ENCODE assay signal across 11 mouse cellular contexts in the genomic region with DNA sequence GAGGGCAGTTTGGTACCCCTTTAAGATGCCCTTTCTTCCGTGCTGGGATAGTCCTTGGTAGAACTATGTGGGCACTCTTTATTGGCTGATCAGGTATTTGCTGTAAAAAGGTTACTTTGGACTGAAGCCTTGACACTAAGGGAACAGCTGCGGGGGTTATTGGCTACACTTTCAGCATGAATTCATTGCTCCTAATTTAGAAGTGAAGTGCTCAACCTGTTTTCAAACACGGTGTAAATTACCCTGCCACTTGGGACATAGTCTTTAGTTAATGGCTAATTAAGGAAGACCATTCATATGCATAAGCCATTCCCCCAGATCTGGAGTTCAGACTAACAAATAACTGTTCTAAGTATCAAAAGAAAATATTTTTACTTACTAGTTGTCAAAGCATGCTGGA. TPM values are rescaled to one million over a fixed set of nuclear protein-coding genes. Genes with fewer than 3 reads are reported as not detected.
DNase-seq lines count a peak whose midpoint lies in the region; ATAC-seq lines count a peak whose summit lies in the region.
"Had no signal": no experiment of that assay in that cellular context is flagged by ENCODE, and none has a peak within 500 bp of the region (broad histone marks: within the 10 kb centered on the region; RNA-seq: fewer than 3 reads in every experiment).

No protein-coding gene starts in this region.

- no peak for DNase-seq in kidney, adult 8-10 months
- DNase-seq in embryonic facial prominence, embryonic 14.5 days (ENCODE audit: low spot score), result no peak
- no peak for DNase-seq in frontal cortex, postnatal 10 days (ENCODE audit: low spot score in 2 of 2)
- no peak for DNase-seq in gastrocnemius, postnatal 10 days
- DNase-seq in gastrocnemius, postnatal 14 days, result no peak
- DNase-seq: cerebellum, adult 9-11 months; kidney, adult 2 months had no signal

- no peak overlapping the region for H3K27ac ChIP-seq in kidney, embryonic 15.5 days
- no peak overlapping the region for H3K27ac ChIP-seq in embryonic facial prominence, embryonic 14.5 days (replicated peaks; ENCODE audit: low read depth, low read length)
- no peak overlapping the region for H3K27ac ChIP-seq in hindbrain, embryonic 15.5 days (replicated peaks)
- no peak overlapping the region for H3K27ac ChIP-seq in neural tube, embryonic 14.5 days (ENCODE audit: low read depth, low read length)
- H3K27ac ChIP-seq: liver, embryonic 14.5 days had no signal

- no peak for ATAC-seq in kidney, embryonic 15.5 days (replicated peaks; ENCODE audit: low FRiP score)
- ATAC-seq in embryonic facial prominence, embryonic 14.5 days (ENCODE audit: low read depth), result no peak
- no peak for ATAC-seq in hindbrain, embryonic 15.5 days (ENCODE audit: low FRiP score, low read depth)
- ATAC-seq in neural tube, embryonic 14.5 days (ENCODE audit: low read depth), result no peak

- H3K4me2 ChIP-seq in kidney, embryonic 15.5 days, result peak overlapping the region; percentile 92
- H3K4me2 ChIP-seq in embryonic facial prominence, embryonic 14.5 days (ENCODE audit: low read depth, low read length), result peak overlapping the region; percentile 92
- H3K4me2 ChIP-seq in hindbrain, embryonic 15.5 days, result peak overlapping the region; percentile 96
- peak overlapping the region; percentile 98 for H3K4me2 ChIP-seq in neural tube, embryonic 14.5 days (ENCODE audit: low read depth, low read length)

- intact Hi-C loops in gastrocnemius, postnatal 14 days (cut with DNase I; ENCODE audit: low total_unique reads), result no loop called here

- H3K4me1 ChIP-seq in kidney, embryonic 15.5 days, result peaks cover 33% of the 10 kb centered on the region
- peaks cover 10% of the 10 kb centered on the region; the same call in 1 of the 2 replicates for H3K4me1 ChIP-seq in embryonic facial prominence, embryonic 14.5 days (ENCODE audit: control insufficient read depth, insufficient read depth, low read length)
- peaks cover 33% of the 10 kb centered on the region for H3K4me1 ChIP-seq in hindbrain, embryonic 15.5 days (replicated peaks)
- no peaks in the 10 kb centered on the region; the same call in none of the 2 replicates for H3K4me1 ChIP-seq in neural tube, embryonic 14.5 days (ENCODE audit: control insufficient read depth, insufficient read depth, low read length)

- no peaks in the 10 kb centered on the region for H3K36me3 ChIP-seq in kidney, embryonic 15.5 days
- no peaks in the 10 kb centered on the region for H3K36me3 ChIP-seq in embryonic facial prominence, embryonic 14.5 days (ENCODE audit: control insufficient read depth, insufficient read depth, low read length)
- no peaks in the 10 kb centered on the region for H3K36me3 ChIP-seq in hindbrain, embryonic 15.5 days
- no peaks in the 10 kb centered on the region for H3K36me3 ChIP-seq in neural tube, embryonic 14.5 days (ENCODE audit: control insufficient read depth, insufficient read depth, low read length)

- WGBS in kidney, embryonic 15.5 days, result 2% methylated on average over 3 of the region's 3 CpGs
- WGBS in embryonic facial prominence, embryonic 14.5 days, result 6% methylated on average over 3 of the region's 3 CpGs
- WGBS in hindbrain, embryonic 15.5 days, result 5% methylated on average over 3 of the region's 3 CpGs
- 4% methylated on average over 3 of the region's 3 CpGs for WGBS in neural tube, embryonic 14.5 days

- H3K9me3 ChIP-seq in kidney, embryonic 15.5 days (replicated peaks), result no peaks in the 10 kb centered on the region
- no peaks in the 10 kb centered on the region for H3K9me3 ChIP-seq in embryonic facial prominence, embryonic 14.5 days (ENCODE audit: control insufficient read depth, low read length)
- no peaks in the 10 kb centered on the region for H3K9me3 ChIP-seq in hindbrain, embryonic 15.5 days
- H3K9me3 ChIP-seq in neural tube, embryonic 14.5 days (ENCODE audit: control insufficient read depth, low read length), result no peaks in the 10 kb centered on the region

- H3K27me3 ChIP-seq in kidney, embryonic 15.5 days, result peaks cover 66% of the 10 kb centered on the region
- H3K27me3 ChIP-seq in embryonic facial prominence, embryonic 14.5 days (replicated peaks; ENCODE audit: control insufficient read depth, insufficient read depth, low read length), result peaks cover 50% of the 10 kb centered on the region
- H3K27me3 ChIP-seq in hindbrain, embryonic 15.5 days, result peaks cover 29% of the 10 kb centered on the region
- peaks cover 15% of the 10 kb centered on the region for H3K27me3 ChIP-seq in neural tube, embryonic 14.5 days (ENCODE audit: control insufficient read depth, insufficient read depth, low read length)

- H3K9ac ChIP-seq in kidney, embryonic 15.5 days, result no peak overlapping the region
- peak overlapping the region; percentile 60; the same call in 1 of the 2 replicates for H3K9ac ChIP-seq in embryonic facial prominence, embryonic 14.5 days (ENCODE audit: low read depth, low read length)
- peak overlapping the region; percentile 70; the same call in 1 of the 2 replicates for H3K9ac ChIP-seq in hindbrain, embryonic 15.5 days
- no peak overlapping the region for H3K9ac ChIP-seq in neural tube, embryonic 14.5 days (replicated peaks; ENCODE audit: low read depth, low read length)
- H3K9ac ChIP-seq: liver, embryonic 14.5 days had no signal

- H3K4me3 ChIP-seq in kidney, embryonic 15.5 days (replicated peaks), result peak overlapping the region; percentile 50
- peak overlapping the region; percentile 50 for H3K4me3 ChIP-seq in embryonic facial prominence, embryonic 14.5 days (ENCODE audit: low read depth, low read length)
- H3K4me3 ChIP-seq in hindbrain, embryonic 15.5 days, result peak overlapping the region; percentile 65
- peak overlapping the region; percentile 62 for H3K4me3 ChIP-seq in neural tube, embryonic 14.5 days (ENCODE audit: low read depth, low read length)

RNA-seq across cellular contexts. Expression of a gene that starts 2.7 kb away (rescaled TPM):
- 0.86 and 1.3 TPM in 2 replicates for polyA plus RNA-seq in kidney, embryonic 15.5 days (2015; fragmentation: Nextera tagmentation; extraction: Ambion mirVana)
- 7.8 and 8.4 TPM in 2 replicates for polyA plus RNA-seq in embryonic facial prominence, embryonic 14.5 days (2014; fragmentation: Nextera tagmentation; extraction: Ambion mirVana)
- 10.5 TPM in 2 replicates for polyA plus RNA-seq in hindbrain, embryonic 15.5 days (2015; fragmentation: Nextera tagmentation; extraction: Ambion mirVana)
- polyA plus RNA-seq in neural tube, embryonic 14.5 days (2014; fragmentation: Nextera tagmentation; extraction: Ambion mirVana), result 10.0 and 14.0 TPM in 2 replicates
- total RNA-seq in gastrocnemius, postnatal 10 days (2021), result 1 to 10 TPM; 1.5 to 2.3 TPM
- total RNA-seq in gastrocnemius, postnatal 14 days (2021), result under 1 TPM; 0.38 to 0.90 TPM

Comparison
In these comparisons a context has a peak if more than half of its experiments do, and no peak if none do; other contexts are left out.
1. H3K9ac ChIP-seq: peak in embryonic facial prominence, embryonic 14.5 days (single experiment) and hindbrain, embryonic 15.5 days (single experiment); none in kidney, embryonic 15.5 days (single experiment) and neural tube, embryonic 14.5 days (single experiment).
2. Peak in every context shown above with its lines, with median percentiles within 50 percentile points of each other: H3K4me2 ChIP-seq and H3K4me3 ChIP-seq.